8 mouse cellular contexts compared by ENCODE assay signal in genomic region chr8:88362446-88363150, GRCm38 (mm10). TPM values are rescaled to one million over a fixed set of nuclear protein-coding genes. Genes with fewer than 3 reads are reported as not detected.
DNase-seq lines count a peak whose midpoint lies in the region; ATAC-seq and TF ChIP-seq lines count a peak whose summit lies in the region.

No protein-coding gene starts in this region.

- peak overlapping the region; percentile 87 to 100 for H3K4me3 ChIP-seq in MEL (ENCODE audit: control insufficient read depth in 1 of 2, insufficient read depth in 1 of 2, low read depth in 2 of 2, low read length in 2 of 2)
- H3K4me3 ChIP-seq in heart, embryonic 15.5 days, result peak overlapping the region; percentile 100
- peak overlapping the region; percentile 99 for H3K4me3 ChIP-seq in neural tube, embryonic 13.5 days

- 0 out of 4 replicates have a peak, but pooled peaks cover 0 to 1% of the 10 kb centered on the region in 2 experiments for H3K27me3 ChIP-seq in MEL (ENCODE audit: control insufficient read depth in 1 of 2, insufficient read depth in 2 of 2, low read length in 2 of 2)
- no peaks in the 10 kb centered on the region for H3K27me3 ChIP-seq in heart, embryonic 15.5 days
- H3K27me3 ChIP-seq in neural tube, embryonic 13.5 days, result no peaks in the 10 kb centered on the region; the same call in 1 of the 2 replicates

- peak overlapping the region; percentile 61 for H3K27ac ChIP-seq in MEL (ENCODE audit: control insufficient read depth, low read depth, low read length)
- H3K27ac ChIP-seq in heart, embryonic 15.5 days, result peak overlapping the region; percentile 92
- H3K27ac ChIP-seq in neural tube, embryonic 13.5 days (replicated peaks), result no peak overlapping the region

- H3K36me3 ChIP-seq in MEL (ENCODE audit: control insufficient read depth in 1 of 2, insufficient read depth in 2 of 2, low read length in 2 of 2), result peaks cover 9 to 18% of the 10 kb centered on the region in 2 experiments
- peaks cover 17% of the 10 kb centered on the region for H3K36me3 ChIP-seq in heart, embryonic 15.5 days
- peaks cover 18% of the 10 kb centered on the region for H3K36me3 ChIP-seq in neural tube, embryonic 13.5 days

- no peaks in the 10 kb centered on the region for H3K9me3 ChIP-seq in MEL (replicated peaks; ENCODE audit: insufficient read depth, low read length)
- H3K9me3 ChIP-seq in heart, embryonic 15.5 days (replicated peaks), result no peaks in the 10 kb centered on the region
- no peaks in the 10 kb centered on the region for H3K9me3 ChIP-seq in neural tube, embryonic 13.5 days

- peak overlapping the region; percentile 58 for H3K4me2 ChIP-seq in heart, embryonic 15.5 days
- peak overlapping the region; percentile 86 for H3K4me2 ChIP-seq in neural tube, embryonic 13.5 days

- TF ChIP-seq EP300 in MEL (IDR thresholded peaks at IDR 0.05; ENCODE audit: low read depth in 1 of 2, low read length in 2 of 2), result peak in 1 of 2 experiments; percentile 61; a peak in 2 of 4 replicates

- peaks cover 34% of the 10 kb centered on the region for H3K79me2 ChIP-seq in MEL (ENCODE audit: control insufficient read depth, insufficient read depth, low read length, poor library complexity)

- WGBS in heart, embryonic 15.5 days, result 19% methylated on average over 11 of the region's 11 CpGs
- 40% methylated on average over 11 of the region's 11 CpGs for WGBS in neural tube, embryonic 13.5 days

- ATAC-seq in common myeloid progenitor, adult 5-6 weeks (replicated peaks; ENCODE audit: low read depth, poor library complexity, severe bottlenecking), result peak; percentile 75
- 0 out of 2 replicates have a peak, but pooled peaks have one; percentile 29 for ATAC-seq in heart, embryonic 15.5 days (replicated peaks; ENCODE audit: insufficient number of reproducible peaks, insufficient read depth, low FRiP score, low read depth)
- no peak; the same call in 1 of the 2 replicates for ATAC-seq in neural tube, embryonic 13.5 days (ENCODE audit: low read depth)

- H3K9ac ChIP-seq in MEL (ENCODE audit: control insufficient read depth, low read depth, low read length, poor library complexity, severe bottlenecking), result peak overlapping the region; percentile 66
- H3K9ac ChIP-seq in heart, embryonic 15.5 days, result peak overlapping the region; percentile 100
- H3K9ac ChIP-seq in neural tube, embryonic 13.5 days, result peak overlapping the region; percentile 43; the same call in 1 of the 2 replicates

- no peak for TF ChIP-seq CTCF in MEL (IDR thresholded peaks at IDR 0.05 in 2 of 3, conservative IDR thresholded peaks at IDR 0.05 in 1 of 3; ENCODE audit: control insufficient read depth in 1 of 3, insufficient read depth in 1 of 3, low read depth in 2 of 3, low read length in 3 of 3, poor library complexity in 1 of 3, severe bottlenecking in 1 of 3)

- peaks cover 0 to 8% of the 10 kb centered on the region in 2 experiments; a peak in 2 of 4 replicates for H3K4me1 ChIP-seq in MEL (ENCODE audit: control insufficient read depth in 1 of 2, insufficient read depth in 2 of 2, low read length in 2 of 2)
- peaks cover 27% of the 10 kb centered on the region for H3K4me1 ChIP-seq in heart, embryonic 15.5 days (replicated peaks)
- peaks cover 24% of the 10 kb centered on the region for H3K4me1 ChIP-seq in neural tube, embryonic 13.5 days (replicated peaks)

- TF ChIP-seq POLR2A in MEL (IDR thresholded peaks at IDR 0.05; ENCODE audit: control insufficient read depth in 1 of 2, insufficient read depth in 1 of 2, low read depth in 1 of 2, low read length in 2 of 2, poor library complexity in 1 of 2), result no peak; a peak in 1 of 4 replicates

- peak; percentile 19 to 29 for DNase-seq in B cell, adult 2 months
- peak; percentile 86 for DNase-seq in MEL (ENCODE audit: low read depth, low spot score)
- peak; percentile 79 for DNase-seq in liver
- DNase-seq in layer of hippocampus, adult 9-10 months (ENCODE audit: low spot score), result no peak
- no peak for DNase-seq in frontal cortex, postnatal 25 days (ENCODE audit: low spot score in 2 of 2)

- TF ChIP-seq RAD21 in MEL (IDR thresholded peaks at IDR 0.05; ENCODE audit: low read depth, low read length), result no peak

TF ChIP-seq in MEL, 35 proteins besides CTCF, POLR2A, EP300 and RAD21:
- TF ChIP-seq RCOR1 (IDR thresholded peaks at IDR 0.05; ENCODE audit: low read depth, low read length) (no peak; the same call in 1 of the 2 replicates), ZMIZ1 (IDR thresholded peaks at IDR 0.05; ENCODE audit: low read depth, low read length) (no peak), TCF12 (IDR thresholded peaks at IDR 0.05; ENCODE audit: low read depth, low read length) (peak; percentile 26; the same call in 1 of the 2 replicates), GATA1 (IDR thresholded peaks at IDR 0.05; ENCODE audit: low read depth, low read length) (peak; percentile 68), HCFC1 (IDR thresholded peaks at IDR 0.05; ENCODE audit: low read depth, low read length) (0 out of 2 replicates have a peak, but pooled peaks have one; percentile 46), MXI1 (IDR thresholded peaks at IDR 0.05; ENCODE audit: low read depth, low read length) (no peak; the same call in 1 of the 2 replicates), TBP (IDR thresholded peaks at IDR 0.05; ENCODE audit: low read depth, low read length) (peak; percentile 68; the same call in 1 of the 2 replicates), SIN3A (IDR thresholded peaks at IDR 0.05; ENCODE audit: low read length) (peak; percentile 51), MYC (IDR thresholded peaks at IDR 0.05; ENCODE audit: low read depth, low read length) (0 out of 2 replicates have a peak, but pooled peaks have one; percentile 35), MAFK (IDR thresholded peaks at IDR 0.05; ENCODE audit: borderline replicate concordance, low read depth, low read length) (no peak), ELF1 (IDR thresholded peaks at IDR 0.05; ENCODE audit: low read depth, low read length) (0 out of 2 replicates have a peak, but pooled peaks have one; percentile 48), ZNF384 (IDR thresholded peaks at IDR 0.05; ENCODE audit: low read depth, low read length) (no peak), ETS1 (IDR thresholded peaks at IDR 0.05; ENCODE audit: low read depth, low read length) (peak; percentile 41; the same call in 1 of the 2 replicates), TAL1 (IDR thresholded peaks at IDR 0.05; ENCODE audit: low read length) (peak; percentile 58)
TF ChIP-seq in MEL: peak in this region for 9.

RNA-seq across cellular contexts. Expression of gene Brd7, which starts 0.6 kb away (rescaled TPM):
- 67.7 and 89.0 TPM in 2 replicates for total RNA-seq in MEL (2012; rRNA removed)
- 100 to 1,000 TPM in 1 of 2 experiments, 10 to 100 TPM in 1; 40.0 to 192 TPM for polyA plus RNA-seq in MEL (2012; ENCODE audit: insufficient read depth in 1 of 2, insufficient read length in 2 of 2, low read depth in 1 of 2, low replicate concordance in 2 of 2, missing spikeins in 1 of 2)
- 69.6 and 88.8 TPM in 2 replicates for total RNA-seq in common myeloid progenitor, adult 5-6 weeks (2017)
- polyA plus RNA-seq in heart, embryonic 15.5 days (2015; fragmentation: Nextera tagmentation; extraction: Ambion mirVana), result 63.6 and 69.1 TPM in 2 replicates
- polyA plus RNA-seq in neural tube, embryonic 13.5 days (2015; fragmentation: Nextera tagmentation; extraction: Ambion mirVana), result 68.2 and 72.0 TPM in 2 replicates

Comparison
In these comparisons a context has a peak if more than half of its experiments do, and no peak if none do; other contexts are left out.
1. DNase-seq: peak in B cell, adult 2 months (2 of 2), MEL (single experiment) and liver (single experiment); none in layer of hippocampus, adult 9-10 months (single experiment) and frontal cortex, postnatal 25 days (0 of 2).
2. H3K9ac ChIP-seq: peak in every context shown above with its lines; median percentile 100 in heart, embryonic 15.5 days; 66 in MEL; 43 in neural tube, embryonic 13.5 days.
3. Peak in every context shown above with its lines, with median percentiles within 50 percentile points of each other: H3K4me3 ChIP-seq.